Mouse (Mus musculus): ENCODE measurements around the gene Acod1. TPM values are rescaled to one million over a fixed set of nuclear protein-coding genes. Genes with fewer than 3 reads are reported as not detected.

The Acod1 gene
- under 1 TPM; 0.16 to 0.23 TPM for polyA plus RNA-seq (2017; shearing (Covaris generic))

DNA sequence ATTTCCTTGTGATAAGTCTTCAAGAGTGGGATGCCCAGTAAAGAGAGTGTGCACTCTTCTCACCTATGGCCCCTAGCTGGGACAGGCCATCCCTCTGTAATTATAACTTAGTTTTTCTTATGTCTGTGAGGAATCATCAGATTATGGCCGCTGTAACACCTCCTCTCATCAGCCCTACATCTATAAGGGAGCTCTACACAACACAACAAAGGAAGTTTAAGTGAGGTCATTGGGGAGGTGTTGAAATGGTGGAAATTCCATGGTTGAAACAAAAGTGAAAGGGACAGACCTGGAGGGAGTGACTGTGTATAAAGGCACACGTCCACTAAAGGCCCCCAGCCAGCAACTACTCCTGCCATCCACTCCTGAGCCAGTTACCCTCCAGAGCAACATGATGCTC lies at the start of gene Acod1:
TSS of gene Acod1 (plus strand) at position 301 of the 400 bp plus-strand sequence.
- ATAC-seq, result no peak

DNA sequence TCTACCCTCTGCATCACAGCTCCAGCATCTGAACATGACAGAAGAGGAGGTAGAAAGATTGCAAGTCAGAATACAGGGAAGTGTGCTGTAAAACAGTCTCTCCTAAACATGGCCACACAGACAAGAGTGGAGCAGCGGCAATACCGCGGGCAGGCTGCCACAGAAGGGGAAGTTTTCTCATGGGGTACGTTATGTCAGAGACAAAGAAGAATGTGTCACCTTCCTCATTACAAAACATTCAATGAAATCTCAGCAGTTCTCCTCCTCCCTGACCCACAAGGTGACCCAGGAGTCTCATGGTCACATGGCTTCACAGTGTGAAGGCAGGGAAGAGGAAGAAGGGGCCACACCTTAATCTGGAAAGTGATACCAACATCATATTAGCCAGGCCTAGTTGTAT lies 39.0 kb upstream of the Acod1 start:
- ATAC-seq, result no peak

DNA sequence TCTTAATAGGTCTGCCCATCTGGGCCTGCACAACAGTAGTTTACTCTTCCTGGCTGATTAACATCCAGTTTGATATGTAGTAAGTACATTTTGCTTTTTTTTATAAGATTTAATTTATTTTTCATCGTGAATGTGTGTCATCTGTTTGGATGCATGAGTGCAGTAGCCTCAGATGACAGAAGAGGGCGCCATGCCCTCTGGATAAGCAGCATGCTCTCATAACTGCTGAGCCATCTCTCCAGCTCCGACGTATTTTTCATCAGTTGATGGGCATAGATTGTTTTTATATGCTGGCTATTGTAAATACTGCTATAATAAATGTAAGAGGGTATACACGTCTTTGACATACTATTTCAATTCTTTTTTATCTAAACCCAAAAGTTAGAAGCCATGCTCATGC lies 35.0 kb upstream of the Acod1 start:
- peak; percentile 71 for ATAC-seq

DNA sequence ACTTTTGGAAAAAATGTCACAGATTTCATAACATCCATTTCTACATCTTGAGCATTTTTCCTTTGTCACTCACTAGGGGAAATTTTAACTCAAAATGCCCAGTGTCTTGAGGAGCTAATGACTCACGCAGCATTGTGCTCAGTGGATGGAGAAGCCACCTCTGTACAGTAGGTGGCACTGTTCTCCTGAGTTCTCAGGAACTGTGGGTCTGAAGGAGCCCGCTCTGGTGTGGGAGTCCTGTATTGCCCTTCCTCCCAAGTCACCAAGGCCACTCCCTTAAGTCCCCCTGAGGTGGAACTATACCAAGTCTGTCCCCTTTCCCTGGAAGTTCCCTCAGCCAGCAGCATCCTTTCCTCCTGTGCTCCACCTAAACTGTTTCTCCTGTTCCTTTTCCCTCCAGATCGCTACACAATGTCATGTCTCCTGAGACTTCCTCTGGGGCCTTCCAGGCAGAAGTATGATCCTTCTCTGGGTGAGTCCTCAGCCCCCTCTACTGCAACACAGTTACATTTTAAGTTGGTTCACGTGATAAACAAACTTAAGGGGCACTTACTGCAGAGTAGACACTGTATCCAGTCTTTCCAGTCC lies 34.1 kb upstream of the Acod1 start:
- peak; percentile 81 for ATAC-seq

DNA sequence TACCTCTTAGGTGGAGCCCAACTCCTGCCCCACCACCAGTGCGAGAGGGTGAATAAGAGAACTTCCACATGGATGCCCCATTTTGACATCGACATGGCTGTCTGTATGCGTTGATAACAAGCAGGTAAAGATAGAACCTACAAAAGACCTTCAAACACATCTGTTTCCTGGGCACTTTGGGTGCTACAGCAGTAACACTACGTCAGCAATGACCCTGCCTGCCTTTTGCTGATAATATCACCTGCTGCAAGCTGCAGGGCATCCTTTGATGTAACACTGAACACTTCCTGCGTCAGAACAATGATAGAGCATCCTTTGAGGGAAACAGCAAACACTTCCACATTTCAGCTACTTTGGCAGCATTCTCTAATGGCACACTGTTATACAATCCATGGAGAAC lies 29.8 kb upstream of the Acod1 start:
- ATAC-seq, result peak; percentile 84

DNA sequence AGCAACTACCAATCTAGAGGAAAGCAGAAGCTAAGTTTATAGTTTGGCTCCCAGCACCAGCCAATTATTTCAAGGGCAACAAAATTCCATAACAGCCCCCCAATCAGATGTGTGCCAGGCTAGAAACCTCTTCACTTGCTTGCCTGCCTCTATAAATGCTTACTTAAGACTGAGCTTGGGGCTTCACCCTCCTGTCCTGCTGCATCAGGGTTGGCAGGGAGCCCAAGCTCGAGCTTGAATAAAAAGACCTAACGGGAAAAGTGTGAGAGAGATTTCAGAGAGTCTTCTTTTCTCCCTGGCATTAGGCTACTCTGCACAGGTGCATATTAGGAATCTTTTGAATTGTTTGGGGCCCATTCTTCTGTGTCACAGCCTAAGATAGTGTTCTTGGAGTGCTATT lies 26.7 kb upstream of the Acod1 start:
- ATAC-seq, result no peak

DNA sequence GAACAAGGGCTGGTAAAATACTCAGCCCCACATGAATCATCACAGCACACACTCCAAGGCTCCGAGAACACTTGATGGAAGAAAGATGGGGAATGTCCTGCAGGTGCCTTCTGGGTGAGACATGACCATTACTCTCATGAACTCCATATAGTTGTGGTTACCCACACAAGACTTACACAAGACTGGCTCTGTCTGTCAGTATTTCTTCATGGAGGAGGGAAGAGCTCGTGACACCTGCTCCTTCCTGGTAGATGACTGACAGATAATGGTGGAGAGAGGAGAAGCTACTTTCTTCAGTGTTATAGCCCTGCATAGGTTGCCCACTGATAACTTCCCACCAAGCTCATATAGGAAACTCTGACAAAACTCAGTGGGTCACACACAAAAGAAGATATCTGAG lies 17.6 kb upstream of the Acod1 start:
- ATAC-seq, result no peak

DNA sequence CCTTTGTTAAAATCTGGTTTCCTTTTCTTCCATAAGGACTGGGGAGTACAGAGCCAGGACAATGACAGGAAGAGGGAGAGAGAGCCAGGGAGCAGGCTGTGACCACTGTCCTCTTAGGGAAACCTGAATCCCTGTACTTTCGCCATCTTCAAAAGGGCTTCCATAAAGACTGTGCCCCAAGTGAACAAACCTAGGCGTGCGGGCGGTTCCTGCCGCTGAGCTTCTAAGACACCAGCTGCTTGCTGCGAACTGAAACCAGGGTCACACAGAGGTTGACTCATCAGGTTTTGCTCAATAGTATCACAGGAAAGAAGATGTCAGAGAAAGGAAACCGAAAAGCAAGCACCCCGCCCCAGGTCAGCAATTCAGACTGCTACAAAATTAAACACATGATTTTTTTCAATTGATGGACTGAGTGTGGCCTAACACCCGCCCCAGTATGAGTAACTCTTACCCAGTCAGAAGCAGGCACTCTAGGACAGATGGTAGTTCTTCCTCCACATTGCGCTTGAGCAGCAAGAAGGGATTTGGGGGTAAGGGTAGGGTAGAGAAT lies 13.4 kb upstream of the Acod1 start:
- ATAC-seq, result peak; percentile 92

DNA sequence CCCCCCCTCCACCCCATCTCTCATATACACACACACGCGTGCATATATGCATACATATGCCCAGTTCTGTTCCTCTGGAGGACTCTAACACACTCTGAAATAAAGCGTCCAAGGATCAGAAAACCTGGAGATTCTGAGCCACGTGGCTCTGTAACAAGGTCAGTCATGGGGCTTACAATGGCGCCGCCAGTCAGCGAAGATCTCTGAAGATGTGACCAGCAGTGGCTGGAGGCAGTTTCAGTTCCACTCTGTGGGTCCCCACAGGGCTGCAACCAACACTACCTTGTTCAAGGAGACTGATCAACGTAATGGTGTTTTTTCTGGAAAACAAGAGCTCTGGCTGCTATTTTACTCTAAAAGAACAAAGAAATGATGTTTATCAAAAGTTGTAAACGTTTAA lies 12.7 kb upstream of the Acod1 start:
- ATAC-seq, result no peak

DNA sequence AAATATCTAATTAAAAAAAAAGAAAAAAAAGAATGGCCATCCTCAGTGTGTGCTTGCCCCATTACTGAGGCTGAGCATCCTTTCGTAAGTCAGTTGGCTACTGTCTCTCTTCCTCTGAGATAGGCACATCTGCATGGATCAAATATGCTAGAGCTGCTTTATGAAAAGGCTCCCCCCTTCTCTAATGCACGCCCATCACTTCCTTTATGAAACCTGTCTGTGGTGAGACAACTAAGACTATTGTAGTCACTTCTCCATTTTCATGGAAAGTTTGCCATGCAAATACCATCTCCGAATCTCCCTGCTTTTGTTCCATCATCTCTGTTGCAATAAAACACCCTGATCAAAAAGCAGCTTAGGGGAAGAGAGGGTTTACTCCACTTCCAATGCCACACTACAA lies 9.8 kb upstream of the Acod1 start:
- ATAC-seq, result no peak

DNA sequence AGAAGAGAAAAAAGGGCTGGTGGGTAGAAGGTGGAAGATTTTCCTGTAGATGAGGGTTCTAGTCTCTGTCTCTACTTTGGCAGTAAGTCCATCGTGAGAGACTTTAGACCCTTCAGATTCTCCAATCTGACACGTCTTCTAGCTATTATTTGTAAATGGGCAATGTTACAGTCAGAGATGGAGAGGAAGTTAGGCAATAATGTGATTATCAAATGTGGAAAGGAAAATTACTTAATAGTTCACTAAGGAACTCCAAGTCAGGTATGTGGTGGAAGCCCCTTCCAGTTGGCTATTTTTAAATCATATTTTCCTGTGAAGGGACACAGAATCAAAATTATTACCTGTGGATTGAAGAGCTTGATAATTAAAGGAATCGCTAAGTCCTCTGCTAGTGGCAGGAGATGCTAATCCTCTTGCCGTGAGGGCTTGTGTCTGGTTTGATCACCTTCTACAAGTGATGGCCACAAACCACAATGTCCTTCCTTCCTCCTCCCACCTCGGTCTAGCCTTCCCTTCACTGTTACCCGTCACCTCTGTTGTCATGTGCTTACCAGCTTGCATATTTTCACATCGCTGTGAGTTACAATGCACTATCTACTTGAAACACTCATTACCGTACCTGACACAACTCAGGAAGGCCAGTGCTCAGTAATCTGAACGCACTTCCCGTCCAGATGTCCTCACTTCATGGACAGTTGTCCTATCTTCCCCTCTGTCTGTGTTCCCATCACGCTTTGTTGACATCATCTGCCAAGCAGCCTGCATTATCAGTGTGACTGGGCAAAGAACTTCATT lies 1.7 kb downstream of the Acod1 start:
- ATAC-seq, result peak; percentile 67

DNA sequence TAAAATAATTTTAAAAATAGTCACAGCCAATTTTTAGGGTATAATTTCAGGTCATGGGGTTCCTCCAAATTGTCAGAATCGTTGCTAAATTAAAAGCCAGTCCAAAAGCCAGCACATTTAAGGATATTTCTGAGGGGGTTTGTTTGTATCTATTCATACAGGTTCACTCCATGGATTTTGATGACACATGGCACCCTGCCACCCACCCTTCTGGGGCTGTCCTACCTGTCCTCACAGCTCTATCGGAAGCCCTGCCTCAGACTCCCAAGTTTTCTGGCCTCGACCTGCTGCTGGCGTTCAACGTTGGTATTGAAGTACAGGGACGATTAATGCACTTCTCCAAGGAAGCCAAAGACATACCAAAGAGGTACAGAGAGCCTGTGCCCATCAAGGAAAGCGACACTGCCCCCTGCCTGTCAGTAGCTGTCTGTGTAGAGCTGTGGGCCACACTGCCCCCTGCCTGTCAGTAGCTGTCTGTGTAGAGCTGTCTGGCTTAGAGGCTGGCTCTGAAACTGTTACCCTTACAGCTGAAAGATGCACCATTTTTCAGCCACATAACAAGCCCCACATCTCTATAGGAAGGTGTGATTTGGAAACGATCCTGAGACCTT lies 4.5 kb downstream of the Acod1 start:
- peak; percentile 96 for ATAC-seq

DNA sequence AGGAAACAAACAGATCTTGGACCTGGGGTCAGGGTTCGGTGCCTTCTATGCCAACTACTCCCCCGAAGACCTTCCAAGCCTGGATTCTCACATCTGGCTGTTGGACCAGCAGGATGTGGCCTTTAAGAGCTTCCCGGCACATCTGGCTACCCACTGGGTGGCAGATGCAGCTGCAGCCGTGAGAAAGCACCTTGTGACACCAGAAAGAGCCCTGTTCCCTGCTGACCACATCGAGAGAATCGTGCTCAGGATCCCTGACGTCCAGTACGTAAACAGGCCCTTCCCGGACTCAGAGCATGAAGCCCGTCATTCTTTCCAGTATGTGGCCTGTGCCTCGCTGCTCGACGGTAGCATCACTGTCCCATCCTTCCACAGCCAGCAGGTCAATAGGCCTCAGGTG lies 8.0 kb downstream of the Acod1 start:
- no peak for ATAC-seq

DNA sequence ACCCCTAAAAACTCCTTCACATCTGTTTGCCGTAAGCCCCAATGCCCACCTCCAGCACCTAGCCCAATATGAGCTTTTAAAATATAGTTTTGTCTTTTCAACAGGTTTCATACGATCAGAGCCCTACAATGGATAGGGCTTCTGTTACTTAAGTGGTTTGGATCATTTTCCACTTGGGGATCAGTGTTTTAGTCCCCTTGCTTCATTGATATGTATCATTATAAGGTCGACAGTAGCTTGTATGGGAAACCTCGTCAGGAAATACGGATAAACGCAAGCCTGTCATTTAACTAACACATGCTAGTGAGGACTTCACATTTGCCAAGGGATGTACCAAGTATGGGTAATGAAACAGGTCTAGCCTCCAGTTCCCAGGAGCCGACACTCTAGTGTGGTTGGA lies 9.8 kb downstream of the Acod1 start:
- no peak for ATAC-seq

DNA sequence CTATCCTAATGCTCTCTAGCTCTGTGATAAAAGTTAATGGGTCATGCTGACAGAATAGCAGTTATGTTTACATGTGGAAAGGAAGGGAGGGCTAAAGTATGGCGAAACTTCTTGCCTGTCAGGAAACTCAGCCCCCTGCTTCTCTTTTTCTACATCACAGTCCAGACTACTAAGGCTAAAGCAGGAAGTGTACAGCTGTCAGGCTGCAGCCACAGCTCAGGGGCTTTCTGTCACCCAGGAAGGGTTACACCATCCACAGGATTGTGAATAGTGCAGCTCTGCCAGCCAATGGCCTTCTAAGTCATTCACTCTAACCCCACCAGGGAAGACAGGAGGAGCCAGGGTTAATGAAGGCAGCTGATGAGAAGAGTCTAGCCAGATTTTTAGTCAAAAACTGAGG lies 12.2 kb downstream of the Acod1 start:
- no peak for ATAC-seq

DNA sequence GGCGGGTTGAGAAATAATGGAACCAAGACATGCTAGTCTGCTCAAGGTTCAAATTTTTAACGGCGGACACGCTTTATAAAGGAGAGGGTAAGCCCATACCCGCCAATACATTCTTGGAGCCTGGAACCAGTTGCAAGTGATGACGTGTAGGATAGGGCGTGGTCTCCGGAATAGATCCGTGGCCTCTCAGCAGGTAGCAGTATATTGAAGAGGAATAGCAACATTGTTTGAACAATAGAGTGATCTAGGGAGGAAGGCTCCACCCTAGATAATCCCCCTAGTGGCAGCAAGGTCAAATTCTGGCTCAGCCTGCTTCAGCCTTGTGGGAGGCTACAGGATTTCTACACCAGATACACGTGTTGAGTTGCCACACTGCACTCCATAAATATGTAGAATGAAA lies 12.7 kb downstream of the Acod1 start:
- ATAC-seq, result no peak

DNA sequence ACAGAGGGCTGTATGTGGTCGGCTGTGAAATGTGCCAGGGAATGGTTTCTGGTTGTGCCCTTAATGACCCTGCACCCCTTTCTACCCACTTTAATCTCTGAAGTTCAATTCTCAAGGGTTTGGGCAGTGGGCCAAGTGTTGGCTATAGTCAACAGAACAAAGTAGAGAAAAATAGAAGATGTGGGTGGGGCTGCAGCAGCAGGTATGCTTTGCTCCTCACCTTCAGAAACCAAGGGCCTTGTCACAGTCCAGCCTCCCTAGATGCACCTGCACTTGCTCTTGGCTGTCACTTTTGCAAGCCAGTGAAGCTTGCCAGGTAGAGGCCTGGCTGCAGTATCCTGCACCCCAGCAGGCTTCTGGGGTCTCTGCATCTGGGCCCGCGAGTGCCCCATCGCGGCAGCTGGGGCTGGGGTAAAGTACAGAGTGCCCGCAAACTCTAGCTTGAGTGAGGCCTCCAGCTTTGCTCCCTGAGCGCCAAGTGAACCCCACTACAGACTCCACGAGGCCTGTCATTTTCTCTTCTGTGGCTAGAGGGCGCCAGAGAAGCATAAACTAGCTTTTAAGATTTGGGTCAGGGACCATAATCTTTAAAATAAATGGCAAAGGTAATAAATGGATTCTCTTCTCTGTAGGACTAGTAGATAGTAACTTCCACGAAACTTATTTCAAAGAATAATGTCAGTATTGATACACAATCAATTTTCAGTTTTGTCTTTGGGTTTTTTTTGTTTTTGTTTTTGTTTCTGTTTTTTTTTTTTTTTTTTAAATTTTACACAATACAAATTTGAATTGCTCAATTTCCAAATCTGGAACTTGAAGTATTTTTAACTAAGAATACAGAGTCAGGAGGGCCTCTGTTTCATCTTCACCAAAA lies 18.8 kb downstream of the Acod1 start:
- peak; percentile 30 for ATAC-seq

DNA sequence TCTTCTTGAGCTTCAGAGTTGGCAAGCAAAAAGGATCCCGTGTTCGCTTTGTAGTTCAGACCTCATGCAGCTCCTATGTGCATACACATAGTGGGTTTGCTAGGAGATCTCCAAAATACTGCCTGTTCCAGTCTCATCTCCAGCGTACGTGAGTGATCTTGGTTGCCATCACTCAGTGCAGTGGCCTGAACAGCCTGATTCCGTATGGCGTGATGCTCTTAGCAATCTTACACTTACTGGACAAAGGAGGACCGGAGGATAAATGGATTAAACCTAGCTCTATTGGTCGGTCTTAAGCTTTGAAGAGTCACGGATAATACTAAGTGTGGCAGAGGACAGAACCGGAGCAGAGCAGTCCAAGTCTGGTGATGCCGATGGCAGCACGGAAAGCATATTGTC lies 22.7 kb downstream of the Acod1 start:
- peak; percentile 8 for ATAC-seq

DNA sequence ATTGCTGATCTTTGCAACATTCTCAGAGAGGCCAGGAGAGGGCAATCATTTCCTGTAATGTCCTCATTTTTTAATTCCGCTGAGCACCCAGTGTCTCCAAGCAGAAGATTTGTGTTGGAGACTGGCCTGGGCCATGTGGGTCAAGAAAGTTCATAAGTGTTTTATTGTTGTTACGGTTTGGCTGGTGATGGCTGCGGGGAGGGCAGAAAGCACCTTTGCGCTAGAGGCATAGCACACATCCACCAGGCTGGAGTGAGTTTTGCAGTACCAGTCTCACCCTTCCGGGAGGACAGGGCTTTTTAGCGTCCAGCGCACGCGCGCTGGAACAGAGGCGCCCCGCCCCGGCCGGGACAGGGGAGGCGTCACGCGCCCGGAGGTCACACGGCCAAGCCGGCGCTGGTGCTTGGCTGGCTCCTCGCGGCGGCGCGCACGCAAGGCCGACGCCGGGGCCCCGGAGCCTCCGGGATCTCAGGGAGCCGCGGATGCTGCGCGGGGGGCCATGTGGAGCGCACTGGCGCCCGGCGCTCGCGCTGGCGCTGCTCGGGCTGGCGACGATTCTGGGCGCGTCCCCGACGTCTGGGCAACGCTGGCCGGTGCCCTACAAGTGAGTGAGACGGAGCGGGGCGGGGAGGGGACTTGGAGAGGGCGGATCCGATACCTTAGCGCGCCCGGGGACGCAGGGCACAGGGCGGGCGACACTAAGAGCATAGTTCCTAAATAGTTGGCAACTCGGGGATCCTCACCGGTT lies 23.3 kb downstream of the Acod1 start, which contains the start of gene Cln5:
TSS of gene Cln5 (plus strand) at position 353 of the 748 bp plus-strand sequence.
- peak; percentile 89 for ATAC-seq

DNA sequence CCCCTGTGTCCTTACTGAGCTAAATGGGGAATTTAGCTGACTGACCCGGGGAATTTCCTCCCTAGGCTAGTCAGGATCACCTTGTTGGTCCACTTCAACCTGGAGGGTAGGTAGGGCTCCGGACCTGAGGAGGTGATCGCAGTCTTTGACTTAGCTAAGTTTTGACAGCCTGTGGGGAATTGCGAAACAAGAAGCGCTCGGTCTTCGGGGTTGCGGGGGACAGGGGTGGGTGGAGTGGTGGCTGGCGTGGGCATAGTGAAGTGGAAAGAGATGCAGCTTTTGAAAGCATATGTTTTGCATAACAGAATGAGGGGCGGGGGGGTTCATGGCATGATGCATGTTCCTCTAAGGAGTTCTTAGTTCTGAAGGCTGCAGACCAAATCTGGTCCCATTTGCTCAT lies 24.0 kb downstream of the Acod1 start:
- no peak for ATAC-seq

DNA sequence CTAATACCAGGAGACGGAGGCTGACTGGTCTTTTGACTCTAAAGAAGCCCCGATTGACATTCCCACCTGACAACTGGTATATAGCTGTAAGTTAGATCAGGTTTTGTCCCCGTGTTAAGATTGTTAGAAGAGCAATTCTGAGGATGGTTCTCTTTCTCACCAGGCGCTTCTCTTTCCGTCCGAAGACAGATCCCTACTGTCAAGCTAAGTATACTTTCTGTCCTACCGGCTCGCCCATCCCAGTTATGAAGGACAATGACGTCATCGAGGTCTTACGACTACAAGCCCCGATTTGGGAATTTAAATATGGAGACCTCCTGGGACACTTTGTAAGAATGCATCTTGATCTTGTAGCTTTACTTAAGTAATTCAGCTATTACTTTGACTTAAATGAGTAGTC lies 24.7 kb downstream of the Acod1 start:
- no peak for ATAC-seq

DNA sequence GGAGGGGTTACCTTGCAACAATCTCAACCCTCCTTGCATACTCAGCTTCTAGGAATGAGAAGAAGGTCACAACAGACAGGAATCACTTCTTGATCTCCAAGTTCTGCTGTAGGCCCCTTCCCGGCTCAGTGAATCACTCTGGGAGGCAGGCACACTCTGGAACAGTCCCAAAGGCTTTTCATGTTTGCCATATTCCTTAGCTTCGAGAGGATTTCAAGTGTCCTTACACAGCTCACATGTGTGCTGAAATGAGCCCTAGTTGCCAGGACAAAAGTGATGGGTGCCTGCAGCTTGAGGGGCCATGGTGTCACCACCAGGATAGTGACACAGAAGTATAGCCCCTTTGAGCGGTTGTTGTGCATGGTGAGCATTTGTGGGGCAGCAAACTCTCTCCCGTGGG lies 26.0 kb downstream of the Acod1 start:
- ATAC-seq, result no peak
